ENCODE assay signal across 30 mouse cellular contexts in the genomic region with DNA sequence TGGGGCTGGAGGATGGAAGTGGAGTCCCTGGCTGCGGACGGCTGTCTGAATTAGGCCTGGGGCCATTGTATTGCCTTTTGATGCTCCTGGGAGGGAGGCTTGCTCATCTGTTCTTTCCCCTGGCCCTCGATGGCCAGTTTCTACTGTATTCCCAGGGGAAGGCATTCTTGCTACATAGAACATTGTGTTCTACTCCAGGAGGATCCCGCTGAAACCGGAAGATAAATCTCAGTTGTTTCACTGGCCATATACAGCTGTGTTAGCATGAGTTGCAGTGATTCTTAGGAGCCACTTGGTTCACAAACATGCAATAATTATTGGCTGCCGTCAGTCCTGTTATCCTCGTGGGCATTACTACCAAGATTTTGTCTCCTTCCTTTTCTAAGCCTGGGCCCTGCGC. TPM values are rescaled to one million over a fixed set of nuclear protein-coding genes. Genes with fewer than 3 reads are reported as not detected.
A peak's percentile ranks its signal among the peaks of the same experiment; 100 is the strongest.
DNase-seq lines count a peak whose midpoint lies in the region; ATAC-seq and TF ChIP-seq lines count a peak whose summit lies in the region.
"Had no signal": no experiment of that assay in that cellular context is flagged by ENCODE, and none has a peak within 500 bp of the region (broad histone marks: within the 10 kb centered on the region; RNA-seq: fewer than 3 reads in every experiment).

No protein-coding gene starts in this region.

- H3K9me3 ChIP-seq in heart, embryonic 10.5 days, result no peaks in the 10 kb centered on the region
- H3K9me3 ChIP-seq in heart, postnatal 0 days (replicated peaks; ENCODE audit: control insufficient read depth, low read length), result no peaks in the 10 kb centered on the region
- H3K9me3 ChIP-seq: hindbrain, embryonic 13.5 days; limb, embryonic 13.5 days; lung, embryonic 15.5 days; midbrain, embryonic 12.5 days; neural tube, embryonic 13.5 days had no signal

- no peaks in the 10 kb centered on the region for H3K36me3 ChIP-seq in heart, embryonic 10.5 days
- H3K36me3 ChIP-seq in heart, postnatal 0 days (replicated peaks; ENCODE audit: control insufficient read depth, insufficient read depth, low read length), result no peaks in the 10 kb centered on the region
- H3K36me3 ChIP-seq: hindbrain, embryonic 13.5 days; limb, embryonic 13.5 days; lung, embryonic 15.5 days; midbrain, embryonic 12.5 days; neural tube, embryonic 13.5 days had no signal

- no peak for TF ChIP-seq CTCF in heart, postnatal 0 days (IDR thresholded peaks at IDR 0.05; ENCODE audit: low read depth)

- H3K27ac ChIP-seq in heart, embryonic 10.5 days, result no peak overlapping the region
- H3K27ac ChIP-seq in heart, postnatal 0 days (ENCODE audit: low read depth), result no peak overlapping the region
- H3K27ac ChIP-seq: hindbrain, embryonic 13.5 days; layer of hippocampus, adult 2 months; limb, embryonic 13.5 days; lung, embryonic 15.5 days; midbrain, embryonic 12.5 days; neural tube, embryonic 13.5 days had no signal

- no peak overlapping the region for H3K4me2 ChIP-seq in heart, postnatal 0 days (ENCODE audit: low read depth, low read length)
- H3K4me2 ChIP-seq: hindbrain, embryonic 13.5 days; limb, embryonic 13.5 days; liver, embryonic 11.5 days; lung, embryonic 15.5 days; midbrain, embryonic 12.5 days; neural tube, embryonic 13.5 days had no signal

- WGBS in heart, embryonic 10.5 days, result 77% methylated on average over 8 of the region's 8 CpGs
- 72% methylated on average over 8 of the region's 8 CpGs for WGBS in heart, postnatal 0 days

- H3K4me1 ChIP-seq in heart, embryonic 10.5 days, result no peaks in the 10 kb centered on the region
- no peaks in the 10 kb centered on the region for H3K4me1 ChIP-seq in heart, postnatal 0 days (ENCODE audit: control insufficient read depth, insufficient read depth)
- H3K4me1 ChIP-seq: hindbrain, embryonic 13.5 days; limb, embryonic 13.5 days; megakaryocyte, embryonic 14.5 days; midbrain, embryonic 12.5 days; neural tube, embryonic 13.5 days had no signal

- H3K4me3 ChIP-seq in heart, embryonic 10.5 days, result no peak overlapping the region
- H3K4me3 ChIP-seq in heart, postnatal 0 days (ENCODE audit: low read depth, low read length), result no peak overlapping the region
- H3K4me3 ChIP-seq: erythroblast, embryonic 14.5 days; hindbrain, embryonic 13.5 days; layer of hippocampus, adult 2 months; limb, embryonic 13.5 days; lung, embryonic 15.5 days; megakaryocyte, embryonic 14.5 days; midbrain, embryonic 12.5 days; myocyte; neural tube, embryonic 13.5 days had no signal

- H3K9ac ChIP-seq in heart, postnatal 0 days (replicated peaks; ENCODE audit: low read depth, low read length), result no peak overlapping the region
- H3K9ac ChIP-seq: hindbrain, embryonic 13.5 days; limb, embryonic 13.5 days; lung, embryonic 15.5 days; midbrain, embryonic 12.5 days; neural tube, embryonic 13.5 days had no signal

- TF ChIP-seq EP300 in heart, postnatal 0 days (IDR thresholded peaks at IDR 0.05; ENCODE audit: low read depth), result no peak

- ATAC-seq in heart, postnatal 0 days (ENCODE audit: insufficient read depth, low read depth), result peak; percentile 27; the same call in 1 of the 2 replicates
- ATAC-seq: CD4-positive, CD25-positive, alpha-beta regulatory T cell, adult 4 months; forebrain, embryonic 16.5 days; intestine, embryonic 16.5 days had no signal

- H3K27me3 ChIP-seq in heart, embryonic 10.5 days (ENCODE audit: insufficient read depth, poor library complexity, severe bottlenecking), result no peaks in the 10 kb centered on the region
- no peaks in the 10 kb centered on the region for H3K27me3 ChIP-seq in heart, postnatal 0 days (ENCODE audit: control insufficient read depth, insufficient read depth, low read length)
- H3K27me3 ChIP-seq: hindbrain, embryonic 13.5 days; limb, embryonic 13.5 days; lung, embryonic 15.5 days; megakaryocyte, embryonic 14.5 days; midbrain, embryonic 12.5 days; neural tube, embryonic 13.5 days had no signal

- DNase-seq in heart, adult 11 months, result peak; percentile 98
- DNase-seq in heart, embryonic 10.5 days (ENCODE audit: low spot score), result no peak
- no peak for DNase-seq in heart, postnatal 0 days (ENCODE audit: low spot score)
- no peak for DNase-seq in heart, postnatal 4 days
- DNase-seq in adipocyte (ENCODE audit: low spot score), result peak; percentile 90
- DNase-seq in gastrocnemius, postnatal 25 days, result peak; percentile 45
- DNase-seq in frontal cortex, postnatal 25 days (ENCODE audit: low spot score in 2 of 2), result no peak
- DNase-seq: cerebellum, adult 2 months; cerebellum, postnatal 14 days; lung, postnatal 4 days; thymus, postnatal 14 days had no signal

RNA-seq across cellular contexts. Expression of gene Dmp1, which starts 34.3 kb away (rescaled TPM):
- 0.06 TPM in 1 of 2 replicates, not detected in the other for polyA plus RNA-seq in heart, embryonic 10.5 days (2016; fragmentation: Nextera tagmentation; extraction: Ambion mirVana)
- total RNA-seq in heart, postnatal 0 days (2014; rRNA removed; ENCODE audit: low replicate concordance), result not detected in 2 replicates
- 0.05 TPM in 1 of 2 replicates, not detected in the other for polyA plus RNA-seq in heart, postnatal 0 days (2015; fragmentation: Nextera tagmentation; extraction: Ambion mirVana)
- total RNA-seq in heart, postnatal 4 days (2021), result not detected
- total RNA-seq in gastrocnemius, postnatal 25 days (2021), result 1 to 10 TPM; 2.0 to 2.2 TPM
- total RNA-seq: adrenal gland, adult 18-20 months; granulocyte monocyte progenitor cell, adult 5-6 weeks; heart, postnatal 36 days; midbrain, postnatal 0 days had no signal
- polyA plus RNA-seq: CD4-positive, CD25-positive, alpha-beta regulatory T cell, adult 4 months; erythroblast, embryonic 14.5 days; liver, embryonic 16.5 days; testis, adult 2 months had no signal

Comparison
In these comparisons a context has a peak if more than half of its experiments do, and no peak if none do; other contexts are left out.
1. DNase-seq: peak in heart, adult 11 months (single experiment), adipocyte (single experiment) and gastrocnemius, postnatal 25 days (single experiment); none in heart, embryonic 10.5 days (single experiment), heart, postnatal 0 days (single experiment), heart, postnatal 4 days (single experiment) and frontal cortex, postnatal 25 days (0 of 2).